ENCODE assay signal across 9 mouse cellular contexts in genomic region chr9:44109360-44110095, GRCm38 (mm10). TPM values are rescaled to one million over a fixed set of nuclear protein-coding genes. Genes with fewer than 3 reads are reported as not detected.
A peak's percentile ranks its signal among the peaks of the same experiment; 100 is the strongest.
DNase-seq lines count a peak whose midpoint lies in the region; ATAC-seq and TF ChIP-seq lines count a peak whose summit lies in the region.
"Had no signal": no experiment of that assay in that cellular context is flagged by ENCODE, and none has a peak within 500 bp of the region (broad histone marks: within the 10 kb centered on the region; RNA-seq: fewer than 3 reads in every experiment).

No protein-coding gene starts in this region.

- intact Hi-C loops in left cerebral cortex, adult 2 months (cut with DNase I) = loop anchor here (2.0 to 5.0 kb wide), 2 partner anchors 31 to 42 kb away; partner anchors contain the start of gene Usp2

- ATAC-seq in CD4-positive, CD25-positive, alpha-beta regulatory T cell, adult 4 months = no peak
- ATAC-seq in forebrain, embryonic 14.5 days = no peak
- ATAC-seq in hindbrain, embryonic 11.5 days (ENCODE audit: low FRiP score) = no peak

- WGBS in forebrain, embryonic 14.5 days = 34% methylated on average over 9 of the region's 9 CpGs
- WGBS in hindbrain, embryonic 11.5 days = 38% methylated on average over 9 of the region's 9 CpGs

- H3K9ac ChIP-seq in forebrain, embryonic 14.5 days (ENCODE audit: low read length) = peak overlapping the region; percentile 49; the same call in 1 of the 2 replicates
- H3K9ac ChIP-seq in hindbrain, embryonic 11.5 days (ENCODE audit: low read depth, low read length) = no peak overlapping the region

- no peaks in the 10 kb centered on the region for H3K9me3 ChIP-seq in forebrain, embryonic 14.5 days (replicated peaks; ENCODE audit: control insufficient read depth, low read length)
- no peaks in the 10 kb centered on the region for H3K9me3 ChIP-seq in hindbrain, embryonic 11.5 days (ENCODE audit: control insufficient read depth, low read length)

- DNase-seq in CD4-positive, CD25-positive, alpha-beta regulatory T cell, adult 2 months (ENCODE audit: low read depth, low spot score) = peak; percentile 86
- peak; percentile 81 for DNase-seq in c-Kit-positive CD71-positive TER-119-positive erythroid progenitor cells, embryonic 14.5 days (ENCODE audit: low spot score)
- DNase-seq in forebrain, embryonic 14.5 days (ENCODE audit: low spot score) = peak; percentile 84
- DNase-seq in hindbrain, embryonic 11.5 days (ENCODE audit: low spot score) = peak; percentile 85
- DNase-seq in left cerebral cortex, adult 2 months (ENCODE audit: extremely low spot score in 1 of 2, low spot score in 2 of 2) = peak; percentile 76 to 79
- peak; percentile 73 to 84 for DNase-seq in lung, postnatal 4 days
- peak; percentile 83 for DNase-seq in right cerebral cortex, postnatal 4 days

- H3K4me3 ChIP-seq in forebrain, embryonic 14.5 days (ENCODE audit: low read depth, low read length) = no peak overlapping the region
- no peak overlapping the region; the same call in 1 of the 2 replicates for H3K4me3 ChIP-seq in hindbrain, embryonic 11.5 days (ENCODE audit: low read depth, low read length)
- no peak overlapping the region for H3K4me3 ChIP-seq in left cerebral cortex, adult 2 months

- H3K27me3 ChIP-seq in forebrain, embryonic 14.5 days (replicated peaks; ENCODE audit: control insufficient read depth, insufficient read depth, low read length) = no peaks in the 10 kb centered on the region
- no peaks in the 10 kb centered on the region for H3K27me3 ChIP-seq in hindbrain, embryonic 11.5 days (ENCODE audit: control insufficient read depth, insufficient read depth, low read length)

- peak overlapping the region; percentile 34 for H3K4me2 ChIP-seq in forebrain, embryonic 14.5 days (ENCODE audit: low read length)
- H3K4me2 ChIP-seq in hindbrain, embryonic 11.5 days (replicated peaks; ENCODE audit: low read depth, low read length) = 0 out of 2 replicates have a peak overlapping the region, but pooled peaks have one; percentile 14

- TF ChIP-seq CTCF in left cerebral cortex, adult 2 months (IDR thresholded peaks at IDR 0.05) = peak; percentile 87

- H3K27ac ChIP-seq in forebrain, embryonic 14.5 days (ENCODE audit: low read depth, low read length) = no peak overlapping the region
- H3K27ac ChIP-seq in hindbrain, embryonic 11.5 days (ENCODE audit: low read depth, low read length) = no peak overlapping the region
- no peak overlapping the region for H3K27ac ChIP-seq in left cerebral cortex, adult 2 months

- peaks cover 22% of the 10 kb centered on the region for H3K4me1 ChIP-seq in forebrain, embryonic 14.5 days (ENCODE audit: control insufficient read depth, insufficient read depth, low read length)
- H3K4me1 ChIP-seq in hindbrain, embryonic 11.5 days (replicated peaks; ENCODE audit: control insufficient read depth, insufficient read depth, low read length) = peaks cover 15% of the 10 kb centered on the region

- peaks cover 12% of the 10 kb centered on the region; the same call in 1 of the 2 replicates for H3K36me3 ChIP-seq in forebrain, embryonic 14.5 days (ENCODE audit: control insufficient read depth, insufficient read depth, low read length)
- no peaks in the 10 kb centered on the region for H3K36me3 ChIP-seq in hindbrain, embryonic 11.5 days (ENCODE audit: control insufficient read depth, insufficient read depth, low read length)

RNA-seq across cellular contexts. Expression of gene C1qtnf5, which starts 2.5 kb away (rescaled TPM):
- not detected for polyA plus RNA-seq in CD4-positive, CD25-positive, alpha-beta regulatory T cell, adult 4 months (2017; shearing (Covaris generic))
- 2.6 and 3.2 TPM in 2 replicates for polyA plus RNA-seq in forebrain, embryonic 14.5 days (2014; fragmentation: Nextera tagmentation; extraction: Ambion mirVana)
- polyA plus RNA-seq in hindbrain, embryonic 11.5 days (2014; fragmentation: Nextera tagmentation; extraction: Ambion mirVana) = 0.82 and 1.2 TPM in 2 replicates
- total RNA-seq in left cerebral cortex, adult 2 months (2021) = 10 to 100 TPM; 14.2 to 15.3 TPM
- total RNA-seq: neutrophil, adult 5-6 weeks had no signal

RNA-seq across cellular contexts. Expression of gene Gm49380, which starts 3.8 kb away (rescaled TPM):
- polyA plus RNA-seq in CD4-positive, CD25-positive, alpha-beta regulatory T cell, adult 4 months (2017; shearing (Covaris generic)) = not detected
- 0.11 and 0.16 TPM in 2 replicates for polyA plus RNA-seq in forebrain, embryonic 14.5 days (2014; fragmentation: Nextera tagmentation; extraction: Ambion mirVana)
- polyA plus RNA-seq in hindbrain, embryonic 11.5 days (2014; fragmentation: Nextera tagmentation; extraction: Ambion mirVana) = 0.29 and 0.38 TPM in 2 replicates
- total RNA-seq in left cerebral cortex, adult 2 months (2021) = under 1 TPM in 1 of 2 experiments, not detected in 1; 0.56 TPM
- total RNA-seq: neutrophil, adult 5-6 weeks had no signal

RNA-seq across cellular contexts. Expression of gene Rnf26, which starts 3.8 kb away (rescaled TPM):
- 1 to 10 TPM; 4.9 to 5.0 TPM for polyA plus RNA-seq in CD4-positive, CD25-positive, alpha-beta regulatory T cell, adult 4 months (2017; shearing (Covaris generic))
- 31.3 and 35.1 TPM in 2 replicates for polyA plus RNA-seq in forebrain, embryonic 14.5 days (2014; fragmentation: Nextera tagmentation; extraction: Ambion mirVana)
- polyA plus RNA-seq in hindbrain, embryonic 11.5 days (2014; fragmentation: Nextera tagmentation; extraction: Ambion mirVana) = 43.7 and 51.8 TPM in 2 replicates
- 10 to 100 TPM; 32.7 to 33.1 TPM for total RNA-seq in left cerebral cortex, adult 2 months (2021)

RNA-seq across cellular contexts. Expression of gene Mfrp, which starts 8.0 kb away (rescaled TPM):
- polyA plus RNA-seq in CD4-positive, CD25-positive, alpha-beta regulatory T cell, adult 4 months (2017; shearing (Covaris generic)) = not detected
- polyA plus RNA-seq in forebrain, embryonic 14.5 days (2014; fragmentation: Nextera tagmentation; extraction: Ambion mirVana) = 0.31 TPM in 1 of 2 replicates, not detected in the other
- polyA plus RNA-seq in hindbrain, embryonic 11.5 days (2014; fragmentation: Nextera tagmentation; extraction: Ambion mirVana) = 0.10 and 0.23 TPM in 2 replicates
- total RNA-seq in left cerebral cortex, adult 2 months (2021) = 1 to 10 TPM in 1 of 2 experiments, under 1 TPM in 1; 0.82 to 1.6 TPM
- total RNA-seq: neutrophil, adult 5-6 weeks had no signal

RNA-seq across cellular contexts. Expression of gene Mcam, which starts 24.7 kb away (rescaled TPM):
- polyA plus RNA-seq in CD4-positive, CD25-positive, alpha-beta regulatory T cell, adult 4 months (2017; shearing (Covaris generic)) = under 1 TPM in 1 of 2 experiments, not detected in 1; 0.34 TPM
- 13.2 and 14.1 TPM in 2 replicates for polyA plus RNA-seq in forebrain, embryonic 14.5 days (2014; fragmentation: Nextera tagmentation; extraction: Ambion mirVana)
- 13.0 and 14.3 TPM in 2 replicates for polyA plus RNA-seq in hindbrain, embryonic 11.5 days (2014; fragmentation: Nextera tagmentation; extraction: Ambion mirVana)
- total RNA-seq in left cerebral cortex, adult 2 months (2021) = 10 to 100 TPM in 1 of 2 experiments, 1 to 10 TPM in 1; 9.0 to 11.6 TPM
